Mouse (Mus musculus): ENCODE results near the gene Alkbh4. TPM values are rescaled to one million over a fixed set of nuclear protein-coding genes. Genes with fewer than 3 reads are reported as not detected.

The Alkbh4 gene
- total and polyA plus RNA-seq, 2 experiments = 3.0 to 9.3 TPM

GRCm38 (mm10) chr5:136115891-136116783 is 19.8 kb upstream of the Alkbh4 start, which contains the start of gene Polr2j:
TSS of gene Polr2j (plus strand) at chr5:136116631.
- H3K9ac ChIP-seq (ENCODE audit: low read depth, low read length) = peak within 1 kb of the TSS; percentile 86
- TF ChIP-seq CTCF (IDR thresholded peaks at IDR 0.05; ENCODE audit: low read depth, low read length) (peak; percentile 92), POLR2A (IDR thresholded peaks at IDR 0.05; ENCODE audit: extremely low read depth, insufficient read depth, low read length) (peak; percentile 79)
- peak within 1 kb of the TSS; percentile 91 for H3K4me3 ChIP-seq (ENCODE audit: insufficient read depth, low read depth, low read length)
- H3K79me2 ChIP-seq (ENCODE audit: control insufficient read depth, insufficient read depth, low read length) = peaks cover 19% of the 10 kb centered on the region; the same call in 1 of the 2 replicates
- DNase-seq (ENCODE audit: extremely low read depth, low read depth, low spot score) = peak; percentile 84
- H3K36me3 ChIP-seq (ENCODE audit: control insufficient read depth, insufficient read depth, low read length) = no peaks in the 10 kb centered on the region; the same call in 1 of the 2 replicates
- H3K27me3 ChIP-seq (ENCODE audit: control insufficient read depth, insufficient read depth, low read length) = no peaks in the 10 kb centered on the region
- peak within 1 kb of the TSS; percentile 56 for H3K27ac ChIP-seq (replicated peaks; ENCODE audit: insufficient read depth, low read depth, low read length)
- peaks cover 4% of the 10 kb centered on the region for H3K4me1 ChIP-seq (ENCODE audit: control insufficient read depth, insufficient read depth, low read length)
- 3% methylated on average over 42 of the region's 42 CpGs for WGBS

- no peaks in the 10 kb centered on the region for H3K27me3 ChIP-seq (ENCODE audit: control insufficient read depth, insufficient read depth, low read length)
- under 1% methylated on average over 22 of the region's 22 CpGs for WGBS
- peaks cover 19% of the 10 kb centered on the region; the same call in 1 of the 2 replicates for H3K79me2 ChIP-seq (ENCODE audit: control insufficient read depth, insufficient read depth, low read length)
- no peaks in the 10 kb centered on the region; the same call in 1 of the 2 replicates for H3K36me3 ChIP-seq (ENCODE audit: control insufficient read depth, insufficient read depth, low read length)
- H3K4me3 ChIP-seq (ENCODE audit: insufficient read depth, low read depth, low read length) = peak overlapping the region; percentile 91
- no peak for TF ChIP-seq POLR2A (IDR thresholded peaks at IDR 0.05; ENCODE audit: extremely low read depth, insufficient read depth, low read length)
- peaks cover 4% of the 10 kb centered on the region for H3K4me1 ChIP-seq (ENCODE audit: control insufficient read depth, insufficient read depth, low read length)
- H3K9ac ChIP-seq (ENCODE audit: low read depth, low read length) = peak overlapping the region; percentile 86
- H3K27ac ChIP-seq (replicated peaks; ENCODE audit: insufficient read depth, low read depth, low read length) = peak overlapping the region; percentile 56
- DNase-seq (ENCODE audit: extremely low read depth, low read depth, low spot score) = no peak
Observed at GRCm38 (mm10) chr5:136116784-136117112, 19.2 kb upstream of the Alkbh4 start.

- H3K27me3 ChIP-seq (ENCODE audit: control insufficient read depth, insufficient read depth, low read length) = no peaks in the 10 kb centered on the region
- peaks cover 8% of the 10 kb centered on the region; the same call in 1 of the 2 replicates for H3K36me3 ChIP-seq (ENCODE audit: control insufficient read depth, insufficient read depth, low read length)
- no peak for DNase-seq (ENCODE audit: extremely low read depth, low read depth, low spot score)
- H3K4me1 ChIP-seq (ENCODE audit: control insufficient read depth, insufficient read depth, low read length) = peaks cover 4% of the 10 kb centered on the region
- H3K9ac ChIP-seq (ENCODE audit: low read depth, low read length) = no peak overlapping the region
- H3K4me3 ChIP-seq (ENCODE audit: insufficient read depth, low read depth, low read length) = no peak overlapping the region
- 89% methylated on average over 10 of the region's 10 CpGs for WGBS
- H3K79me2 ChIP-seq (ENCODE audit: control insufficient read depth, insufficient read depth, low read length) = peaks cover 13% of the 10 kb centered on the region; the same call in 1 of the 2 replicates
- H3K27ac ChIP-seq (replicated peaks; ENCODE audit: insufficient read depth, low read depth, low read length) = no peak overlapping the region
- no peak for TF ChIP-seq CTCF (IDR thresholded peaks at IDR 0.05; ENCODE audit: low read depth, low read length)
- no peak for TF ChIP-seq POLR2A (IDR thresholded peaks at IDR 0.05; ENCODE audit: extremely low read depth, insufficient read depth, low read length)
Observed at GRCm38 (mm10) chr5:136122165-136122564, 13.8 kb upstream of the Alkbh4 start.

GRCm38 (mm10) chr5:136136292-136136990 is 495 bp downstream of the Alkbh4 start:
- Histone ChIP-seq H3K79me2 (ENCODE audit: control insufficient read depth, insufficient read depth, low read length) (no peaks in the 10 kb centered on the region), H3K9ac (ENCODE audit: low read depth, low read length) (peak overlapping the region; percentile 70), H3K27me3 (ENCODE audit: control insufficient read depth, insufficient read depth, low read length) (no peaks in the 10 kb centered on the region), H3K36me3 (ENCODE audit: control insufficient read depth, insufficient read depth, low read length) (peaks cover 5% of the 10 kb centered on the region; the same call in 1 of the 2 replicates), H3K27ac (replicated peaks; ENCODE audit: insufficient read depth, low read depth, low read length) (peak overlapping the region; percentile 61), H3K4me3 (ENCODE audit: insufficient read depth, low read depth, low read length) (peak overlapping the region; percentile 72), H3K4me1 (ENCODE audit: control insufficient read depth, insufficient read depth, low read length) (peaks cover 6% of the 10 kb centered on the region; the same call in 1 of the 2 replicates)
- TF ChIP-seq POLR2A (IDR thresholded peaks at IDR 0.05; ENCODE audit: extremely low read depth, insufficient read depth, low read length) (no peak), CTCF (IDR thresholded peaks at IDR 0.05; ENCODE audit: low read depth, low read length) (no peak)
- 4% methylated on average over 20 of the region's 20 CpGs for WGBS
- DNase-seq (ENCODE audit: extremely low read depth, low read depth, low spot score) = no peak

GRCm38 (mm10) chr5:136137658-136138274 is 1.8 kb downstream of the Alkbh4 start:
- Histone ChIP-seq H3K4me1 (ENCODE audit: control insufficient read depth, insufficient read depth, low read length) (peaks cover 6% of the 10 kb centered on the region; the same call in 1 of the 2 replicates), H3K79me2 (ENCODE audit: control insufficient read depth, insufficient read depth, low read length) (no peaks in the 10 kb centered on the region), H3K4me3 (ENCODE audit: insufficient read depth, low read depth, low read length) (no peak overlapping the region), H3K9ac (ENCODE audit: low read depth, low read length) (no peak overlapping the region), H3K36me3 (ENCODE audit: control insufficient read depth, insufficient read depth, low read length) (peaks cover 5% of the 10 kb centered on the region; the same call in 1 of the 2 replicates), H3K27ac (replicated peaks; ENCODE audit: insufficient read depth, low read depth, low read length) (no peak overlapping the region), H3K27me3 (ENCODE audit: control insufficient read depth, insufficient read depth, low read length) (no peaks in the 10 kb centered on the region)
- DNase-seq (ENCODE audit: extremely low read depth, low read depth, low spot score) = peak; percentile 24
- 78% methylated on average over 13 of the region's 13 CpGs for WGBS
- peak; percentile 79 for TF ChIP-seq CTCF (IDR thresholded peaks at IDR 0.05; ENCODE audit: low read depth, low read length)
- TF ChIP-seq POLR2A (IDR thresholded peaks at IDR 0.05; ENCODE audit: extremely low read depth, insufficient read depth, low read length) = no peak
